Mouse (Mus musculus) A20 (cell line): Measurements from ENCODE around the gene Sdhc.
"Not testable (repeated sequence)": the region's sequence is repeated elsewhere in the genome, so short reads cannot be mapped to it uniquely, and the experiment has no call there.

Source experiments
- DNase-seq: peaks from one replicate; pipeline ENCODE4 v3.0.0-alpha.2; 2011; ENCODE audit warnings: low read depth, low spot score

Sdhc gene

GRCm38 (mm10) chr1:171079825-171080224 lies 70.6 kb downstream of the Sdhc start:
- not testable (repeated sequence) for DNase-seq

- not testable (repeated sequence) for DNase-seq
Observed at GRCm38 (mm10) chr1:171079345-171079744, 71.1 kb downstream of the Sdhc start.

- DNase-seq, result not testable (repeated sequence)
Observed at GRCm38 (mm10) chr1:171078419-171078818, 72.0 kb downstream of the Sdhc start.

- not testable (repeated sequence) for DNase-seq
Observed at GRCm38 (mm10) chr1:171077955-171078354, 72.4 kb downstream of the Sdhc start.

- not testable (repeated sequence) for DNase-seq
Observed at GRCm38 (mm10) chr1:171077192-171077591, 73.2 kb downstream of the Sdhc start.
